Mouse (Mus musculus) intestine, embryonic 16.5 days (tissue): ENCODE measurements at regions not wholly inside any gene's neighbourhood (a gene's known extent, or its start where the extent isn't known, plus 50 kb on each side); places are given as distances from the start of the nearest gene placed in this dataset.

Source experiments
- ATAC-seq: fragments of 200-750 bp; cut with Nextera tagmentation; 2 replicates; pipeline ENCODE4 v1.8.0; 2017; ENCODE audit warnings: moderate TSS enrichment, moderate library complexity
- H3K27ac ChIP-seq: fragments of 300-500 bp; sonication (generic); 2 replicates; pipeline ENCODE4 v1.5.1; 2014; ENCODE audit warnings: mild to moderate bottlenecking, low read length
- H3K27me3 ChIP-seq: fragments of 300-500 bp; sonication (generic); replicated peaks from 2 replicates; pipeline ENCODE4 v1.6.1; 2014; ENCODE audit warnings: low read length, control low read depth, mixed read lengths; ENCODE audit not compliant: control insufficient read depth, insufficient read depth
- H3K36me3 ChIP-seq: fragments of 300-500 bp; sonication (generic); 2 replicates; pipeline ENCODE4 v1.6.1; 2014; ENCODE audit warnings: low read length, control low read depth; ENCODE audit not compliant: control insufficient read depth, insufficient read depth
- H3K4me1 ChIP-seq: fragments of 300-500 bp; sonication (generic); 2 replicates; pipeline ENCODE4 v1.6.1; 2014; ENCODE audit warnings: low read length, control low read depth, mixed read lengths; ENCODE audit not compliant: control insufficient read depth, insufficient read depth
- H3K4me2 ChIP-seq: fragments of 300-500 bp; sonication (generic); 2 replicates; pipeline ENCODE4 v1.6.1; 2014; ENCODE audit warnings: low read depth, low read length, control low read depth
- H3K4me3 ChIP-seq: fragments of 300-500 bp; sonication (generic); 2 replicates; pipeline ENCODE4 v1.5.1; 2014; ENCODE audit warnings: mild to moderate bottlenecking, low read length
- H3K9ac ChIP-seq: fragments of 300-500 bp; sonication (generic); 2 replicates; pipeline ENCODE4 v1.6.1; 2014; ENCODE audit warnings: low read depth, low read length
- H3K9me3 ChIP-seq: fragments of 300-500 bp; sonication (generic); 2 replicates; pipeline ENCODE4 v1.6.1; 2016; ENCODE audit warnings: low read length, control low read depth; ENCODE audit not compliant: control insufficient read depth
- WGBS: fragments of 180-500 bp; shearing (Covaris S2); extraction: QIAGEN DNeasy Blood & Tissue Kit; methylation state at CpG from one replicate; pipeline ENCODE4 v1.1.7; 2014; 5-methylcytosine and 5-hydroxymethylcytosine counted together

DNA sequence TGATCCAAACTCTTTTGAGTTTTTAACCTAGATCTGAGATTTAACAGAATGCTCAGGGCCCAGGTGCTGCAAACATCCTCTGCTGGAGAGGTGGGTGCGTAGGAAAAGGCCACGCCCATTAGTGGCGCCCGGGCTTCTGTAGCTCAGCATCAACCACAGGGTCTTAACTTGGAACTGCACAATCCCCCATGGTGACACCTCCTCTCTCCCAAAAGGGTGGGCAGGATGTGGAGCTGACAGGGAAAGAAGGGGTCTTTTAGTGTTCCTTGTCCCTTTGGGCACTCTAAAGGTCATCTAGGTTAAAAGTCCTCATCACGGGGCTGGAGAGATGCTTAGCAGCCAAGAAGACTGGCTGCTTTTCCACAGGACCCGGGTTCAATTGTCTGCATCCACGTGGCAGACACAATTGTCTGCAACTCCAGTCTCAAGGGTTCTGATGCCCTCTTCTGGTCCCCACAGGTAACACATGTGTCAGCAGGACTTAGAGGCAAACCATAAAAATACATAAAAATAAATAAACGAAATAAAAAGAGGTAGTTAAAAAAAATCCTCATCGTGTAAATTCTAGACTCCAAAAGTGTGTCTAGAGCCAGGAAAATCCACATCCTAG is 96.2 kb downstream of the Tmem30b start:
- H3K4me1 ChIP-seq, result peaks cover 2% of the 10 kb centered on the region; the same call in 1 of the 2 replicates
- H3K9me3 ChIP-seq, result no peaks in the 10 kb centered on the region
- H3K36me3 ChIP-seq, result no peaks in the 10 kb centered on the region
- no peak overlapping the region for H3K4me2 ChIP-seq
- WGBS, result 58% methylated on average over 9 of the region's 9 CpGs
- no peak for ATAC-seq
- H3K4me3 ChIP-seq, result no peak overlapping the region
- H3K27ac ChIP-seq, result no peak overlapping the region
- no peak overlapping the region for H3K9ac ChIP-seq
- H3K27me3 ChIP-seq, result no peaks in the 10 kb centered on the region

- no peaks in the 10 kb centered on the region for H3K9me3 ChIP-seq
- no peak overlapping the region for H3K4me3 ChIP-seq
- no peaks in the 10 kb centered on the region for H3K27me3 ChIP-seq
- H3K36me3 ChIP-seq, result no peaks in the 10 kb centered on the region
- no peak overlapping the region for H3K9ac ChIP-seq
- H3K4me1 ChIP-seq, result peaks cover 2% of the 10 kb centered on the region; the same call in 1 of the 2 replicates
- H3K27ac ChIP-seq, result no peak overlapping the region
- WGBS, result 49% methylated on average over 9 of the region's 9 CpGs
- ATAC-seq, result no peak
- H3K4me2 ChIP-seq, result 0 out of 2 replicates have a peak overlapping the region, but pooled peaks have one; percentile 13
Observed at GRCm38 (mm10) chr12:73449069-73449468, 97.1 kb downstream of the Tmem30b start.

- no peaks in the 10 kb centered on the region for H3K27me3 ChIP-seq
- no peaks in the 10 kb centered on the region for H3K36me3 ChIP-seq
- no peak overlapping the region for H3K4me3 ChIP-seq
- peaks cover 2% of the 10 kb centered on the region; the same call in 1 of the 2 replicates for H3K4me1 ChIP-seq
- H3K9ac ChIP-seq, result no peak overlapping the region
- ATAC-seq, result no peak
- H3K27ac ChIP-seq, result no peak overlapping the region
- H3K4me2 ChIP-seq, result no peak overlapping the region
- WGBS, result 38% methylated on average over 10 of the region's 10 CpGs
- no peaks in the 10 kb centered on the region for H3K9me3 ChIP-seq
Observed at GRCm38 (mm10) chr12:73448388-73448965, 97.7 kb downstream of the Tmem30b start.

DNA sequence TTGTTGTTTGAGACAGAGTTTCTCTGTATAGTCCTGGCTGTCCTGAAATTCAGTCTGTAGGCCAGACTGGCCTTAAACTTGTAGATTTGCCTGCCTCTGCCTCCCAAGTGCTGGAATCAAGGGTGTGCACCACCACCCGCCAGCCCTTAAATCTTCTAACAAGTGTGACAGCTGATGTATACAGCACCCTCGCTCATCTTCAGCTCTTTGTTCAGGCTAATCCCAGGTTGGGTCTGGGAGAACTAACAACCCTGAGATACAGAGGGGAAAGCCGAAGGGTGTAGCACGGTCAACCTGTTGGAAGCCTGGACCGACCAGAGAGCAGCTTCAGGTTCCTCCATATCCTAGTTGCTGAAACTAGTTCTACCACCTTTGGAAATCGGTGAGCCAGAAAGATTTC is 99.0 kb downstream of the Tmem30b start:
- Histone ChIP-seq H3K4me2 (no peak overlapping the region), H3K27me3 (no peaks in the 10 kb centered on the region), H3K4me3 (no peak overlapping the region), H3K27ac (no peak overlapping the region), H3K9ac (no peak overlapping the region), H3K36me3 (no peaks in the 10 kb centered on the region), H3K4me1 (peaks cover 2% of the 10 kb centered on the region; the same call in 1 of the 2 replicates), H3K9me3 (no peaks in the 10 kb centered on the region)
- WGBS, result 91% methylated on average over 6 of the region's 6 CpGs
- ATAC-seq, result no peak

GRCm38 (mm10) chr12:73446148-73446547 is 100.0 kb downstream of the Tmem30b start:
- Histone ChIP-seq H3K4me1 (peaks cover 2% of the 10 kb centered on the region; the same call in 1 of the 2 replicates), H3K27me3 (no peaks in the 10 kb centered on the region), H3K9me3 (no peaks in the 10 kb centered on the region), H3K9ac (no peak overlapping the region), H3K4me3 (no peak overlapping the region), H3K36me3 (no peaks in the 10 kb centered on the region), H3K4me2 (no peak overlapping the region), H3K27ac (no peak overlapping the region)
- ATAC-seq, result no peak
- WGBS, result 81% methylated on average over 7 of the region's 7 CpGs

GRCm38 (mm10) chr12:73445562-73445961 is 100.6 kb downstream of the Tmem30b start:
- no peak overlapping the region for H3K9ac ChIP-seq
- 81% methylated on average over 10 of the region's 10 CpGs for WGBS
- H3K4me2 ChIP-seq, result no peak overlapping the region
- no peaks in the 10 kb centered on the region for H3K36me3 ChIP-seq
- no peaks in the 10 kb centered on the region for H3K27me3 ChIP-seq
- ATAC-seq, result no peak
- H3K9me3 ChIP-seq, result no peaks in the 10 kb centered on the region
- no peak overlapping the region for H3K4me3 ChIP-seq
- H3K27ac ChIP-seq, result no peak overlapping the region
- H3K4me1 ChIP-seq, result peaks cover 2% of the 10 kb centered on the region; the same call in 1 of the 2 replicates

DNA sequence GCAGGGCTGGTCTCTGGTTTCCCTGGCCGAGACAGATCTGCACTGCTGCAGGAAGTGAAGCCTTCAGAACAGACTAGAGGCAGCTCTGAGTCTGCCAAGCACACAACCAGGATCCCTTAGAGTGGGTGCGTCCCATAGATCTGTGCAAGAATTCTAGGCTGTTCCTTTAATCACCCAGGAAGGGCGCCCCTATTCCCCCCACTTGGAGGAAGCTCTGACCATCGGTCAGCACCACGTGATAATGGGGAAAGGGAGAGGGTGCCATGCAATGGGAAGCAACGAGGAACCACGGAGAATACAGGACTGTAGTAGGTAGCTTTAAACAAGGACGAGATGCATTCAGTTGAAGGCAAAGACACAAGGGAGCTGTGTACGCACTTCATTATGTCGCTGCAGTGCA is 101.1 kb downstream of the Tmem30b start:
- ATAC-seq, result no peak
- Histone ChIP-seq H3K27ac (no peak overlapping the region), H3K4me1 (peaks cover 2% of the 10 kb centered on the region; the same call in 1 of the 2 replicates), H3K36me3 (no peaks in the 10 kb centered on the region), H3K9me3 (no peaks in the 10 kb centered on the region), H3K4me2 (no peak overlapping the region), H3K27me3 (no peaks in the 10 kb centered on the region), H3K9ac (no peak overlapping the region), H3K4me3 (no peak overlapping the region)
- WGBS, result 62% methylated on average over 10 of the region's 10 CpGs

- Histone ChIP-seq H3K27me3 (no peaks in the 10 kb centered on the region), H3K4me3 (no peak overlapping the region), H3K9me3 (no peaks in the 10 kb centered on the region), H3K4me1 (no peaks in the 10 kb centered on the region), H3K4me2 (no peak overlapping the region), H3K27ac (no peak overlapping the region), H3K9ac (no peak overlapping the region), H3K36me3 (no peaks in the 10 kb centered on the region)
- no peak for ATAC-seq
- WGBS, result 57% methylated on average over 1 of the region's 1 CpGs
Observed at GRCm38 (mm10) chr12:73441326-73441725, 104.9 kb downstream of the Tmem30b start.

DNA sequence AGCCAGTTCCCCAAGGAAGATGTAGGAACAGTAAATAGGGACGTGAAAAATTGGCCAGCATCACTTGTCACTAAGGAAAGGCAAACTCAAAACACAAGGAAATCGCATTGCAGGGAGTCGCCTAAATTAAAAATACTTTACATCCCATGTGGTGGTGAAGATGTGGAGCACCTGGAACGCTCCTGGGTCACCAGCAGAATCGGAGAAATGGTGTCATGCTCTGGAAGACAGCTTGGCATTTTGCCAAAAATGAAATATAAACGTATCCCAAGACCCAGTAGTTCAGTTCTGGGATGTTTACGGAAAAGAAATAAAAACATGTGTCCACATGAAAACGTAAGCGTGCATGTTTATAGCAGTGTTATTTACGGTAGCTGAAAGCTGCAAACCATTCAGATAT is 111.5 kb downstream of the Tmem30b start:
- 52% methylated on average over 10 of the region's 10 CpGs for WGBS
- Histone ChIP-seq H3K4me3 (no peak overlapping the region), H3K4me1 (no peaks in the 10 kb centered on the region), H3K9ac (no peak overlapping the region), H3K27me3 (no peaks in the 10 kb centered on the region), H3K4me2 (no peak overlapping the region), H3K27ac (no peak overlapping the region), H3K9me3 (no peaks in the 10 kb centered on the region), H3K36me3 (no peaks in the 10 kb centered on the region)
- ATAC-seq, result no peak
